Mouse (Mus musculus) intestine, embryonic 14.5 days (tissue): ENCODE measurements around the gene Dcakd. TPM values are rescaled to one million over a fixed set of nuclear protein-coding genes. Genes with fewer than 3 reads are reported as not detected.
A peak's percentile ranks its signal among the peaks of the same experiment; 100 is the strongest.

ENCODE experiments used
- ATAC-seq: fragments of 200-750 bp; cut with Nextera tagmentation; replicated peaks from 2 replicates; pipeline ENCODE4 v1.8.0; 2017; ENCODE audit warnings: low read depth, moderate number of reproducible peaks, moderate TSS enrichment, moderate library complexity; ENCODE audit not compliant: low FRiP score, low TSS enrichment
- DNase-seq: peaks from one replicate; pipeline ENCODE4 v3.0.0-alpha.2; 2018; ENCODE audit warnings: low spot score
- H3K27ac ChIP-seq: fragments of 300-500 bp; sonication (generic); 2 replicates; pipeline ENCODE4 v1.5.1; 2014; ENCODE audit warnings: low read depth, mild to moderate bottlenecking, control low read depth
- H3K27me3 ChIP-seq: fragments of 300-500 bp; sonication (generic); replicated peaks from 2 replicates; pipeline ENCODE4 v1.6.1; 2014; ENCODE audit warnings: low read length, control low read depth; ENCODE audit not compliant: control insufficient read depth, insufficient read depth
- H3K36me3 ChIP-seq: fragments of 300-500 bp; sonication (generic); 2 replicates; pipeline ENCODE4 v1.6.1; 2014; ENCODE audit warnings: low read length, control low read depth; ENCODE audit not compliant: control insufficient read depth, insufficient read depth
- H3K4me1 ChIP-seq: fragments of 300-500 bp; sonication (generic); replicated peaks from 2 replicates; pipeline ENCODE4 v1.6.1; 2014; ENCODE audit warnings: low read length, control low read depth, mixed read lengths; ENCODE audit not compliant: control insufficient read depth, insufficient read depth
- H3K4me2 ChIP-seq: fragments of 300-500 bp; sonication (generic); 2 replicates; pipeline ENCODE4 v1.6.1; 2014; ENCODE audit warnings: low read length
- H3K4me3 ChIP-seq: fragments of 300-500 bp; sonication (generic); 2 replicates; pipeline ENCODE4 v1.5.1; 2014; ENCODE audit warnings: low read depth, low read length, control low read depth, mixed read lengths
- H3K9ac ChIP-seq: fragments of 300-500 bp; sonication (generic); 2 replicates; pipeline ENCODE4 v1.6.1; 2014; ENCODE audit warnings: mild to moderate bottlenecking, low read length
- H3K9me3 ChIP-seq: fragments of 300-500 bp; sonication (generic); 2 replicates; pipeline ENCODE4 v1.6.1; 2016; ENCODE audit warnings: low read length, control low read depth; ENCODE audit not compliant: control insufficient read depth
- WGBS: fragments of 180-500 bp; shearing (Covaris S2); extraction: QIAGEN DNeasy Blood & Tissue Kit; methylation state at CpG from one replicate; pipeline ENCODE4 v1.1.7; 2014; 5-methylcytosine and 5-hydroxymethylcytosine counted together
- polyA plus RNA-seq: library from polyadenylated mRNA; unstranded; fragments of >200 nt; fragmentation: Nextera tagmentation; extraction: Ambion mirVana; gene quantifications from 2 replicates; pipeline ENCODE4 v1.2.1, GENCODE M21; 2014

Dcakd gene
- polyA plus RNA-seq, 1 experiment from 2014 or later = 164 TPM

- Histone ChIP-seq H3K4me3 (no peak overlapping the region), H3K27ac (no peak overlapping the region), H3K9ac (no peak overlapping the region), H3K4me2 (no peak overlapping the region), H3K4me1 (peaks cover 15% of the 10 kb centered on the region), H3K9me3 (no peaks in the 10 kb centered on the region), H3K27me3 (no peaks in the 10 kb centered on the region), H3K36me3 (no peaks in the 10 kb centered on the region)
- ATAC-seq = no peak
- 69% methylated on average over 6 of the region's 6 CpGs for WGBS
- no peak for DNase-seq
Observed at GRCm38 (mm10) chr11:103018860-103019259, 9.3 kb downstream of the Dcakd start.

- 53% methylated on average over 9 of the region's 9 CpGs for WGBS
- Histone ChIP-seq H3K27ac (no peak overlapping the region), H3K27me3 (no peaks in the 10 kb centered on the region), H3K9ac (no peak overlapping the region), H3K36me3 (peaks cover 10% of the 10 kb centered on the region), H3K9me3 (no peaks in the 10 kb centered on the region), H3K4me1 (peaks cover 15% of the 10 kb centered on the region), H3K4me3 (no peak overlapping the region), H3K4me2 (no peak overlapping the region)
- DNase-seq (no peak), ATAC-seq (no peak; the same call in 1 of the 2 replicates)
Observed at GRCm38 (mm10) chr11:103017661-103018060, 10.5 kb downstream of the Dcakd start.

GRCm38 (mm10) chr11:103016930-103017329, 11.2 kb downstream of the Dcakd start:
- WGBS = under 1% methylated on average over 35 of the region's 41 CpGs
- Histone ChIP-seq H3K27ac (peak overlapping the region; percentile 87), H3K9me3 (no peaks in the 10 kb centered on the region), H3K4me2 (peak overlapping the region; percentile 67), H3K9ac (peak overlapping the region; percentile 82), H3K4me1 (peaks cover 15% of the 10 kb centered on the region), H3K27me3 (no peaks in the 10 kb centered on the region), H3K4me3 (peak overlapping the region; percentile 56), H3K36me3 (peaks cover 10% of the 10 kb centered on the region)
- DNase-seq (peak; percentile 98), ATAC-seq (peak; percentile 96)

GRCm38 (mm10) chr11:103015881-103016825, 12.0 kb downstream of the Dcakd start:
- WGBS = 41% methylated on average over 27 of the region's 27 CpGs
- DNase-seq (no peak), ATAC-seq (no peak)
- Histone ChIP-seq H3K4me2 (peak overlapping the region; percentile 67), H3K27ac (peak overlapping the region; percentile 87), H3K9ac (peak overlapping the region; percentile 82), H3K9me3 (no peaks in the 10 kb centered on the region), H3K27me3 (no peaks in the 10 kb centered on the region), H3K4me1 (peaks cover 15% of the 10 kb centered on the region), H3K36me3 (peaks cover 10% of the 10 kb centered on the region), H3K4me3 (peak overlapping the region; percentile 56)

GRCm38 (mm10) chr11:103011206-103011497, 17.0 kb downstream of the Dcakd start:
- no peak for DNase-seq
- Histone ChIP-seq H3K27me3 (no peaks in the 10 kb centered on the region), H3K4me2 (no peak overlapping the region), H3K36me3 (peaks cover 16% of the 10 kb centered on the region), H3K4me1 (peaks cover 11% of the 10 kb centered on the region), H3K4me3 (no peak overlapping the region), H3K27ac (no peak overlapping the region), H3K9ac (no peak overlapping the region), H3K9me3 (no peaks in the 10 kb centered on the region)
- ATAC-seq = no peak
- 85% methylated on average over 2 of the region's 2 CpGs for WGBS

- DNase-seq (no peak), ATAC-seq (0 out of 2 replicates have a peak, but pooled peaks have one; percentile 54)
- Histone ChIP-seq H3K9ac (no peak overlapping the region), H3K4me3 (no peak overlapping the region), H3K4me2 (no peak overlapping the region), H3K9me3 (no peaks in the 10 kb centered on the region), H3K27ac (no peak overlapping the region), H3K27me3 (no peaks in the 10 kb centered on the region), H3K4me1 (peaks cover 5% of the 10 kb centered on the region), H3K36me3 (peaks cover 16% of the 10 kb centered on the region)
- 75% methylated on average over 13 of the region's 13 CpGs for WGBS
Observed at GRCm38 (mm10) chr11:103010454-103011205, 17.5 kb downstream of the Dcakd start.

GRCm38 (mm10) chr11:103009208-103009607, 18.9 kb downstream of the Dcakd start:
- no peak overlapping the region for H3K4me2 ChIP-seq
- H3K4me1 ChIP-seq = no peaks in the 10 kb centered on the region; the same call in none of the 2 replicates
- no peak for ATAC-seq
- H3K36me3 ChIP-seq = peaks cover 16% of the 10 kb centered on the region
- 95% methylated on average over 7 of the region's 8 CpGs for WGBS
- no peak overlapping the region for H3K9ac ChIP-seq
- H3K9me3 ChIP-seq = no peaks in the 10 kb centered on the region
- no peaks in the 10 kb centered on the region for H3K27me3 ChIP-seq
- no peak overlapping the region for H3K27ac ChIP-seq
- DNase-seq = no peak
- no peak overlapping the region for H3K4me3 ChIP-seq

- ATAC-seq = no peak
- WGBS = 79% methylated on average over 7 of the region's 7 CpGs
- no peak overlapping the region for H3K9ac ChIP-seq
Observed at GRCm38 (mm10) chr11:103008558-103008957, 19.6 kb downstream of the Dcakd start.

More at GRCm38 (mm10) chr11:103008558-103008957, 19.6 kb downstream of the Dcakd start:
- H3K27ac ChIP-seq = no peak overlapping the region
- H3K4me2 ChIP-seq = no peak overlapping the region
- no peak overlapping the region for H3K4me3 ChIP-seq
- DNase-seq = no peak
- H3K4me1 ChIP-seq = peaks cover under 1% of the 10 kb centered on the region
- peaks cover 15% of the 10 kb centered on the region for H3K36me3 ChIP-seq
- H3K27me3 ChIP-seq = no peaks in the 10 kb centered on the region
- H3K9me3 ChIP-seq = no peaks in the 10 kb centered on the region
